Mouse (Mus musculus) liver, adult 2 months (tissue): ENCODE measurements around the gene Gm17606.

Source experiments
- CTCF ChIP-seq: fragments of 200-500 bp; IDR thresholded peaks from 2 replicates; pipeline ENCODE4 v1.5.1; 2011; ENCODE audit warnings: low read depth, low read length, control low read depth
- POLR2A ChIP-seq: fragments of 200-500 bp; IDR thresholded peaks from 2 replicates; pipeline ENCODE4 v1.6.1; 2011; ENCODE audit warnings: low read length, control low read depth; ENCODE audit not compliant: insufficient read depth; ENCODE audit errors: extremely low read depth

GRCm38 (mm10) chr14:54682396-54682795 is 41.6 kb downstream of the Gm17606 start:
- TF ChIP-seq CTCF (no peak), POLR2A (no peak)
